ENCODE assay signal across 29 mouse cellular contexts in the genomic region with DNA sequence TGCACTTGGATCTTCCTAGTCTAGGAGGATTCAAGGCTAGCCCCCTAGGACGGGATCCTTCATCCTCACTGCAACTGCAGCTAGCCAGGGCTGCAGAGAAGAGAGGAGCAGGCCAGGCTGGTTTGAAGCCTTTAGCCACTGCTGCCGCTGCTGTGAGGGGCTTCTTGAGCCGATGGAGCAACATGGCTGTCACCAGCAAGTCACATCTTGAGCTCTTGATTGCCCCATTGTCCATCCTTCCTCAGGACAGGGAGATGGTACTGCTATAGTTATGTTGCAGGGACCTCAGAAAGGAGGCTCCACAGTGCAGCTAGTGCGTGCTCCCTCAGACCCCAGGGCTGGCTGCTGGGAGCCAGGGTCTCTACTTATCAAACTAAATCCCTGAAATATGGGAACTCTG. TPM values are rescaled to one million over a fixed set of nuclear protein-coding genes. Genes with fewer than 3 reads are reported as not detected.
A peak's percentile ranks its signal among the peaks of the same experiment; 100 is the strongest.
DNase-seq lines count a peak whose midpoint lies in the region; ATAC-seq and TF ChIP-seq lines count a peak whose summit lies in the region.
"Had no signal": no experiment of that assay in that cellular context is flagged by ENCODE, and none has a peak within 500 bp of the region (broad histone marks: within the 10 kb centered on the region; RNA-seq: fewer than 3 reads in every experiment).

No protein-coding gene starts in this region.

- TF ChIP-seq POLR2A in myocyte (IDR thresholded peaks at IDR 0.05; ENCODE audit: insufficient read length, low read depth) = no peak

- H3K27me3 ChIP-seq in heart, embryonic 14.5 days (ENCODE audit: control insufficient read depth, insufficient read depth, low read length) = no peaks in the 10 kb centered on the region
- no peaks in the 10 kb centered on the region for H3K27me3 ChIP-seq in liver, embryonic 13.5 days
- no peaks in the 10 kb centered on the region for H3K27me3 ChIP-seq in liver, postnatal 0 days (ENCODE audit: insufficient read depth, low read length)
- H3K27me3 ChIP-seq in myocyte (ENCODE audit: control insufficient read depth, insufficient read depth, insufficient read length) = peaks cover 17% of the 10 kb centered on the region
- H3K27me3 ChIP-seq: embryonic facial prominence, embryonic 15.5 days; forebrain, embryonic 12.5 days; intestine, embryonic 15.5 days; liver, embryonic 15.5 days; lung, embryonic 15.5 days; midbrain, embryonic 15.5 days had no signal

- H3K9ac ChIP-seq in heart, embryonic 14.5 days (ENCODE audit: low read length) = peak overlapping the region; percentile 28
- H3K9ac ChIP-seq in liver, embryonic 13.5 days = peak overlapping the region; percentile 26; the same call in 1 of the 2 replicates
- no peak overlapping the region for H3K9ac ChIP-seq in liver, postnatal 0 days (replicated peaks)
- H3K9ac ChIP-seq: embryonic facial prominence, embryonic 15.5 days; forebrain, embryonic 12.5 days; forebrain, postnatal 0 days; hindbrain, embryonic 12.5 days; intestine, embryonic 15.5 days; liver, embryonic 15.5 days; lung, embryonic 15.5 days; midbrain, embryonic 15.5 days had no signal

- H3K36me3 ChIP-seq in heart, embryonic 14.5 days (ENCODE audit: control insufficient read depth, insufficient read depth, low read length) = 0 out of 2 replicates have a peak, but pooled peaks cover 4% of the 10 kb centered on the region
- H3K36me3 ChIP-seq in liver, embryonic 13.5 days = peaks cover 7% of the 10 kb centered on the region; the same call in 1 of the 2 replicates
- no peaks in the 10 kb centered on the region for H3K36me3 ChIP-seq in liver, postnatal 0 days (replicated peaks; ENCODE audit: insufficient read depth, low read length)
- H3K36me3 ChIP-seq in myocyte (ENCODE audit: control insufficient read depth, insufficient read depth) = no peaks in the 10 kb centered on the region

- TF ChIP-seq CTCF in liver, postnatal 0 days (IDR thresholded peaks at IDR 0.05; ENCODE audit: low read depth) = no peak

- TF ChIP-seq EP300 in liver, postnatal 0 days (IDR thresholded peaks at IDR 0.05; ENCODE audit: low read depth) = no peak

- intact Hi-C loops in heart, postnatal 36 days (cut with DNase I) = no loop called here
- intact Hi-C loops in heart, postnatal 10 days (cut with DNase I) = no loop called here

- no peak overlapping the region for H3K4me3 ChIP-seq in heart, embryonic 14.5 days (ENCODE audit: control insufficient read depth in 1 of 2, insufficient read depth in 1 of 2, low read depth in 1 of 2, low read length in 2 of 2)
- no peak overlapping the region for H3K4me3 ChIP-seq in liver, embryonic 13.5 days (replicated peaks)
- no peak overlapping the region for H3K4me3 ChIP-seq in liver, postnatal 0 days (ENCODE audit: low read depth, low read length)
- no peak overlapping the region for H3K4me3 ChIP-seq in myocyte
- H3K4me3 ChIP-seq: embryonic facial prominence, embryonic 10.5 days; embryonic facial prominence, embryonic 15.5 days; forebrain, embryonic 12.5 days; hindbrain, embryonic 12.5 days; intestine, embryonic 15.5 days; liver, embryonic 15.5 days; lung, embryonic 15.5 days; midbrain, embryonic 10.5 days; midbrain, embryonic 15.5 days had no signal

- 75% methylated on average over 4 of the region's 4 CpGs for WGBS in heart, embryonic 14.5 days
- 68% methylated on average over 4 of the region's 4 CpGs for WGBS in liver, embryonic 13.5 days (ENCODE audit: insufficient replicate concordance)
- 69% methylated on average over 4 of the region's 4 CpGs for WGBS in liver, postnatal 0 days (ENCODE audit: insufficient replicate concordance)

- no peaks in the 10 kb centered on the region for H3K9me3 ChIP-seq in heart, embryonic 14.5 days (ENCODE audit: control insufficient read depth, low read length)
- H3K9me3 ChIP-seq in liver, embryonic 13.5 days (replicated peaks) = no peaks in the 10 kb centered on the region
- H3K9me3 ChIP-seq in liver, postnatal 0 days (ENCODE audit: low read length) = no peaks in the 10 kb centered on the region
- H3K9me3 ChIP-seq: embryonic facial prominence, embryonic 10.5 days; embryonic facial prominence, embryonic 15.5 days; forebrain, embryonic 12.5 days; hindbrain, embryonic 12.5 days; intestine, embryonic 15.5 days; liver, embryonic 15.5 days; lung, embryonic 15.5 days; midbrain, embryonic 10.5 days; midbrain, embryonic 15.5 days had no signal

- H3K27ac ChIP-seq in heart, embryonic 14.5 days (replicated peaks in 1 of 2; ENCODE audit: control insufficient read depth in 1 of 2, insufficient read depth in 1 of 2, low read depth in 2 of 2, low read length in 2 of 2) = peak overlapping the region; percentile 90 to 92; a peak in 2 of 4 replicates
- peak overlapping the region; percentile 63; the same call in 1 of the 2 replicates for H3K27ac ChIP-seq in liver, embryonic 13.5 days
- no peak overlapping the region for H3K27ac ChIP-seq in liver, postnatal 0 days (ENCODE audit: low read depth)
- H3K27ac ChIP-seq: embryonic facial prominence, embryonic 10.5 days; embryonic facial prominence, embryonic 15.5 days; forebrain, embryonic 12.5 days; hindbrain, embryonic 12.5 days; hindbrain, postnatal 0 days; intestine, embryonic 15.5 days; kidney, postnatal 0 days; lung, embryonic 15.5 days; midbrain, embryonic 10.5 days; midbrain, embryonic 15.5 days; stomach, postnatal 0 days had no signal

- no peak overlapping the region for H3K4me2 ChIP-seq in heart, embryonic 14.5 days (ENCODE audit: low read length)
- no peak overlapping the region for H3K4me2 ChIP-seq in liver, embryonic 13.5 days
- H3K4me2 ChIP-seq in liver, postnatal 0 days (ENCODE audit: low read depth, low read length) = no peak overlapping the region
- H3K4me2 ChIP-seq in myocyte (ENCODE audit: low read depth) = peak overlapping the region; percentile 18
- H3K4me2 ChIP-seq: embryonic facial prominence, embryonic 15.5 days; forebrain, embryonic 12.5 days; hindbrain, embryonic 12.5 days; intestine, embryonic 15.5 days; liver, embryonic 15.5 days; lung, embryonic 15.5 days; midbrain, embryonic 15.5 days had no signal

- peaks cover 52 to 70% of the 10 kb centered on the region in 2 experiments for H3K4me1 ChIP-seq in heart, embryonic 14.5 days (ENCODE audit: control insufficient read depth in 2 of 2, insufficient read depth in 2 of 2, low read length in 2 of 2)
- H3K4me1 ChIP-seq in liver, embryonic 13.5 days (replicated peaks) = peaks cover 74% of the 10 kb centered on the region
- peaks cover 19% of the 10 kb centered on the region for H3K4me1 ChIP-seq in liver, postnatal 0 days (ENCODE audit: insufficient read depth)
- H3K4me1 ChIP-seq: embryonic facial prominence, embryonic 15.5 days; intestine, embryonic 15.5 days; lung, embryonic 15.5 days; midbrain, embryonic 15.5 days had no signal

- no peak overlapping the region for H3ac ChIP-seq in myocyte (ENCODE audit: control insufficient read depth, insufficient read length)

- H3K79me2 ChIP-seq in myocyte (ENCODE audit: control insufficient read depth, insufficient read depth) = no peaks in the 10 kb centered on the region

- peak; percentile 84 for DNase-seq in heart, adult 11 months
- no peak for DNase-seq in heart, postnatal 36 days
- DNase-seq in heart, postnatal 10 days = no peak
- no peak for DNase-seq in liver, embryonic 13.5 days
- no peak for DNase-seq in liver, postnatal 0 days
- DNase-seq: adrenal gland, adult 8-10 months; cerebellum, adult 8-10 months; cerebellum, postnatal 25 days; forebrain, postnatal 0 days; kidney, adult 2 months; layer of hippocampus, postnatal 36 days; left cerebral cortex, postnatal 4 days; right cerebral cortex, postnatal 25 days had no signal

- ATAC-seq in heart, embryonic 14.5 days (ENCODE audit: insufficient number of reproducible peaks, insufficient read depth, low FRiP score, low read depth) = no peak
- no peak for ATAC-seq in liver, embryonic 13.5 days (ENCODE audit: low read depth)
- ATAC-seq in liver, postnatal 0 days = no peak
- ATAC-seq: forebrain, postnatal 0 days; hindbrain, postnatal 0 days; intestine, embryonic 15.5 days; midbrain, embryonic 15.5 days had no signal

TF ChIP-seq in myocyte, 11 proteins besides CTCF, POLR2A, EP300 and RAD21:
- no peak for TF ChIP-seq TCF12 (IDR thresholded peaks at IDR 0.05; ENCODE audit: insufficient read depth, poor library complexity, severe bottlenecking)
- TF ChIP-seq SRF (IDR thresholded peaks at IDR 0.05; ENCODE audit: control insufficient read depth, insufficient read length, low read depth) = no peak
- TF ChIP-seq MYOD1 (IDR thresholded peaks at IDR 0.05; ENCODE audit: control insufficient read depth in 1 of 3, insufficient read length in 2 of 3, low read depth in 2 of 3) = no peak
- no peak for TF ChIP-seq MAX (IDR thresholded peaks at IDR 0.05; ENCODE audit: low read depth)
- TF ChIP-seq TCF3 (IDR thresholded peaks at IDR 0.05; ENCODE audit: insufficient read length, low read depth) = no peak
- TF ChIP-seq MYOG (IDR thresholded peaks at IDR 0.05; ENCODE audit: control insufficient read depth in 1 of 3, insufficient read depth in 1 of 3, insufficient read length in 2 of 3, low read depth in 2 of 3) = no peak
- TF ChIP-seq E2F4 (IDR thresholded peaks at IDR 0.05; ENCODE audit: insufficient read depth) = no peak
- no peak for TF ChIP-seq REST (IDR thresholded peaks at IDR 0.05; ENCODE audit: insufficient read depth, insufficient read length)
- TF ChIP-seq USF1 (IDR thresholded peaks at IDR 0.05; ENCODE audit: low read depth) = no peak

RNA-seq across cellular contexts. Expression of a gene that starts 26.9 kb away (rescaled TPM):
- total RNA-seq in heart, postnatal 36 days (2021) = 10 to 100 TPM; 14.3 to 15.8 TPM
- polyA plus RNA-seq in heart, embryonic 14.5 days (2014; fragmentation: Nextera tagmentation; extraction: Ambion mirVana) = 29.0 and 33.7 TPM in 2 replicates
- total RNA-seq in heart, postnatal 10 days (2021) = 10 to 100 TPM; 24.3 to 38.1 TPM
- 10.6 and 13.0 TPM in 2 replicates for polyA plus RNA-seq in liver, embryonic 13.5 days (2015; fragmentation: Nextera tagmentation; extraction: Ambion mirVana)
- 3.8 and 4.3 TPM in 2 replicates for polyA plus RNA-seq in liver, postnatal 0 days (2015; fragmentation: Nextera tagmentation; extraction: Ambion mirVana)
- polyA plus RNA-seq in myocyte (2012; fragmentation: generic; extraction: Trizol) = 4.7 TPM
- polyA plus RNA-seq: C2C12 had no signal

RNA-seq across cellular contexts. Expression of a gene that starts 37.5 kb away (rescaled TPM):
- total RNA-seq in heart, postnatal 36 days (2021) = 10 to 100 TPM; 24.7 to 32.1 TPM
- 13.3 and 13.6 TPM in 2 replicates for polyA plus RNA-seq in heart, embryonic 14.5 days (2014; fragmentation: Nextera tagmentation; extraction: Ambion mirVana)
- 10 to 100 TPM; 29.3 to 31.6 TPM for total RNA-seq in heart, postnatal 10 days (2021)
- 2.0 and 2.2 TPM in 2 replicates for polyA plus RNA-seq in liver, embryonic 13.5 days (2015; fragmentation: Nextera tagmentation; extraction: Ambion mirVana)
- polyA plus RNA-seq in liver, postnatal 0 days (2015; fragmentation: Nextera tagmentation; extraction: Ambion mirVana) = 1.6 and 1.7 TPM in 2 replicates
- 60.6 TPM for polyA plus RNA-seq in myocyte (2012; fragmentation: generic; extraction: Trizol)
- total RNA-seq: neutrophil, adult 5-6 weeks had no signal
